Mouse (Mus musculus): ENCODE results near the gene Unc5c. TPM values are rescaled to one million over a fixed set of nuclear protein-coding genes. Genes with fewer than 3 reads are reported as not detected.

Gene Unc5c
- polyA plus RNA-seq, 1 experiment from 2014 or later, result 7.8 TPM

DNA sequence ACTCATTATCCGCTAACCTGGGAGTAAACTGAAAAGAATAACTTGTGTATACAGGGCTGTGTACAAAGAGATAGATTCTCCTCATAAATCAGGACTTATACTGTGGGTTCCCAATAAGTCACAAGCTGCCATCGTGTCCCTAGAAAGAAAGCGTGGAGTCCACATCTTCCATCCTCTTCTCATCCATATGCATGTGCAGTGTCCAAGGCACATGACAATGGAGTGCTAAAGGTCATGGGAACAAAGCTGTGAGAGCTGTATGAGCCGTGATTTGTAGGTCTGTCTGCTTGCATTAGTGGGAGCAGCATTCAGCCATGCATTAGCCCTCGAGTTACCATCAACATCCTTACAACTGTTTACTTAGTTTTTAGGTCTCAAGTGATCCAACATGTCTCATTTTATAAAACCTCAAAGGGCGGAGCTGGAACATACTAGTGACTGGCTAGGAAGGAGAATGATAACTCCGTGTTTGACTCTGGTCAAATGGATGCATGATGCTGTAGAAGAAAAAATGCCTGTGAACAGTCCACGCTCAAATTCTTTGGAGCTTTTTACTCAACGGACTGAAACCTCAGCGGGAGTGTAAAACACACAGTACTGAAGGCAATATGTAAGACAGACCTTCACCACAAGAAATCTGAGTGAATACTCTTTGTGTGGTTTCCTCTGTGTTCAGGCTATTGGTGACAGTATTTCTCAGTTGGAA lies 407.5 kb downstream of the Unc5c start:
- Histone ChIP-seq H3K4me1 (replicated peaks) (peaks cover 16% of the 10 kb centered on the region), H3K36me3 (peaks cover 28% of the 10 kb centered on the region), H3K9me3 (peaks cover 2% of the 10 kb centered on the region; the same call in 1 of the 2 replicates), H3K4me3 (no peak overlapping the region), H3K27me3 (ENCODE audit: insufficient read depth, poor library complexity, severe bottlenecking) (no peaks in the 10 kb centered on the region), H3K27ac (peak overlapping the region; percentile 74)
- 64% methylated on average over 10 of the region's 10 CpGs for WGBS
- peak; percentile 41 for DNase-seq (ENCODE audit: low spot score)

DNA sequence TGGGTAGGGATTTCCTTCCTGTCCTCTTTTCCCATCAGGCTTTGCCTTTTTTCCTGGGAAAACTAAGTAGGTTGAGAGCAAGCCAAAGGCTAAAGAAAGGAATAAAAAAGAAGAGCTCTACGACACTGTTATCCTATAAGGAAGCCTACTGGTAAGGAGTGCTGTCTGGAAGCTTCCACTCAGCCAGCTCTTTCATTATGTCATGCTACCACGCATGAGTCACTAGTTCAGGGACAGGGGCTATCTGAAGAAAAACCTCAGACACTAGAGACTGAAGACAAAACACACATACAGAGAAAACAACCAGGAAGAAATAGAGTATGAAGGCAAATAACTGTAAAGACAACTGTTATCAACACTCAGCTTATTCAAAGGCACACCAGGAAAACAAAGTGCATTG lies 417.5 kb downstream of the Unc5c start:
- no peaks in the 10 kb centered on the region for H3K27me3 ChIP-seq (ENCODE audit: insufficient read depth, poor library complexity, severe bottlenecking)
- no peak for DNase-seq (ENCODE audit: low spot score)
- H3K27ac ChIP-seq, result no peak overlapping the region
- no peaks in the 10 kb centered on the region for H3K4me1 ChIP-seq (replicated peaks)
- peaks cover 20% of the 10 kb centered on the region for H3K36me3 ChIP-seq
- WGBS, result 83% methylated on average over 2 of the region's 2 CpGs
- no peaks in the 10 kb centered on the region for H3K9me3 ChIP-seq
- H3K4me3 ChIP-seq, result no peak overlapping the region

DNA sequence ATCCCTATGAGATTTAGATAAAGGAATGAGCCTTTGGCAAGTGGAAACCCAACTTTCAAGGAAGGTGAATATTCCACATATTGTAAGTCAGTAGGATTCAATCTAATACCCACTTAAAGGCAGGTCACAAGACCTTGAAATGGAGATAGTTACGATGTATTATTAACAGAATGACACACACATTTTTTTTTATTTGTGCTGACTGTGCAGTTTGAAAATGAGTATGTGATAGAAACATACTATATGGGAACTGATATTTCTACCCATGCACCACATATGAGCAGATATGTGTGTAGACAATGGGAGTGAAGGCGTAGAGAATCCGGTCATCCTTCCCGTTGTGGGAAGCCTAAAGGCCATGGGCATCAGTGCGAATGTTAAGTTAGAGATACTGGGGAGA lies 419.2 kb downstream of the Unc5c start:
- Histone ChIP-seq H3K27ac (no peak overlapping the region), H3K4me3 (no peak overlapping the region), H3K9me3 (no peaks in the 10 kb centered on the region), H3K4me1 (replicated peaks) (peaks cover 4% of the 10 kb centered on the region), H3K27me3 (ENCODE audit: insufficient read depth, poor library complexity, severe bottlenecking) (no peaks in the 10 kb centered on the region), H3K36me3 (peaks cover 10% of the 10 kb centered on the region; the same call in 1 of the 2 replicates)
- no peak for DNase-seq (ENCODE audit: low spot score)
- 95% methylated on average over 5 of the region's 5 CpGs for WGBS

All from hindbrain, embryonic 10.5 days (tissue).